Mouse (Mus musculus) G1E (cell line): Measurements from ENCODE around the gene Galnt18. TPM values are rescaled to one million over a fixed set of nuclear protein-coding genes. Genes with fewer than 3 reads are reported as not detected.

Source experiments
- ATAC-seq: 2 replicates; pipeline ENCODE4 v1.8.0; 2016; ENCODE audit warnings: mild to moderate bottlenecking; ENCODE audit not compliant: insufficient number of reproducible peaks, poor library complexity, low FRiP score, severe bottlenecking; ENCODE audit errors: extremely low read depth
- DNase-seq: peaks from one replicate; pipeline ENCODE4 v3.0.0; 2012; ENCODE audit warnings: low spot score
- H3K27me3 ChIP-seq: 2 replicates; pipeline ENCODE4 v1.6.1; 2012; ENCODE audit warnings: mild to moderate bottlenecking, low read length, inconsistent platforms; ENCODE audit not compliant: insufficient read depth
- H3K36me3 ChIP-seq: replicated peaks from 2 replicates; pipeline ENCODE3; 2012; ENCODE audit warnings: mild to moderate bottlenecking, inconsistent platforms
- H3K4me1 ChIP-seq: 2 replicates; pipeline ENCODE4 v1.6.1; 2012; ENCODE audit warnings: low read depth, low read length, inconsistent platforms, mixed read lengths; ENCODE audit not compliant: insufficient read depth
- H3K4me3 ChIP-seq: 2 replicates; pipeline ENCODE4 v1.5.1; 2012; ENCODE audit warnings: low read depth, mild to moderate bottlenecking, inconsistent platforms, low read length, moderate library complexity, mixed read lengths
- H3K9me3 ChIP-seq: replicated peaks from 2 replicates; pipeline ENCODE4 v1.6.1; 2012; ENCODE audit warnings: inconsistent platforms
- CTCF ChIP-seq: IDR thresholded peaks from 2 replicates; pipeline ENCODE4 v1.5.1; 2012; ENCODE audit warnings: low read depth, low read length, inconsistent platforms, mixed read lengths
- GATA1 ChIP-seq: IDR thresholded peaks from 2 replicates; pipeline ENCODE4 v1.6.1; 2012; ENCODE audit warnings: borderline replicate concordance, low read length, inconsistent platforms, mixed read lengths
- GATA2 ChIP-seq: IDR thresholded peaks from 2 replicates; pipeline ENCODE4 v1.6.1; 2012; ENCODE audit warnings: low read depth, low read length, inconsistent platforms, borderline replicate concordance
- POLR2AphosphoS5 ChIP-seq: IDR thresholded peaks from 2 replicates; pipeline ENCODE4 v1.6.1; 2012; ENCODE audit warnings: low read depth, low read length, inconsistent platforms; ENCODE audit not compliant: insufficient replicate concordance
- TAL1 ChIP-seq: conservative IDR thresholded peaks from 2 replicates; pipeline ENCODE4 v1.6.1; 2012; ENCODE audit warnings: low read depth, low read length, inconsistent platforms, mixed read lengths
- polyA plus RNA-seq: library from polyadenylated mRNA; stranded (reverse); fragments of >175 nt; gene quantifications from 2 replicates; pipeline ENCODE4 v1.2.3, GENCODE M21; 2012
- total RNA-seq, 2 experiments: library from RNA; stranded (forward) in 1 of 2; stranded (reverse) in 1 of 2; fragments of 200-1000 nt in 1 of 2; fragments of >200 nt in 1 of 2; fragmentation: Nextera tagmentation in 1 of 2; gene quantifications; 2 replicates each; pipeline ENCODE4 v1.2.3; 2014 to 2017

The Galnt18 gene
- total and polyA plus RNA-seq, 3 experiments = not detected

DNA sequence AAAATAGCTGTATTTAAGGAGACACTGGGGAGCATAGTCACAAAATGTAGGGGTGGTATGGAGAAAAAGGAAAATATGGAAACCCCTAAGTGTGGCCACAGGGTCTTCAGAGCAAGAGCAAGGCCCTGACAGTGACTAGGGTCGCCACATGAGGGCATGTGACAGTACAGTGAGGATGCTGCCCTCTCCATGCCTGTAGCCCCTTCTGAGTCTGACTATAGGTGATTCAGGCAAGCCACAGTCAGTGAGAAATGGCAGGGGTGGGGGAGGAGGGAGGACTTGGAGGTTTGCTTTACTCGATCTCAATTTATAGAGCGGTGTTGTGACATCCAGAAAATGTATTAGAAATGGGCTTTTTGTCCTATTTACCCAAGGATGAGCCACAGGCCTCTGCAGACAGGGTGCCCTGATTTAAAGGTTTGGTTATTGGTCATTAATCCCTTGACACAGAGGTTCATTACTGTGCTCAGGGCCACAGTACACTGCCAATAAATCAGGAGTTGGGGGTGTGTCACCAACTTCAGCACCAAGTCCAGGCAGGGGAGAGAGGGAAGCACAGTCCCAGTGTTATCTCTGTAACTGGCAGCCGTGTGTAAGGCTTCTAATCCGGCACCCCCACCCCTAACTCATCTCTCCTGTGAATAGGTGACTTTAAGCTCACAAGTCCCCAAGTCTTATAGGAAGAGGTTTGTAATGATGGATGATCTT is 287.4 kb downstream of the Galnt18 start:
- H3K27me3 ChIP-seq = no peaks in the 10 kb centered on the region
- DNase-seq (no peak), ATAC-seq (no peak)
- TF ChIP-seq POLR2AphosphoS5 (no peak), CTCF (no peak), GATA1 (no peak), GATA2 (no peak), TAL1 (no peak)
- H3K4me1 ChIP-seq = no peaks in the 10 kb centered on the region
- H3K36me3 ChIP-seq = no peaks in the 10 kb centered on the region
- no peak overlapping the region for H3K4me3 ChIP-seq
- H3K9me3 ChIP-seq = peaks cover 8% of the 10 kb centered on the region

DNA sequence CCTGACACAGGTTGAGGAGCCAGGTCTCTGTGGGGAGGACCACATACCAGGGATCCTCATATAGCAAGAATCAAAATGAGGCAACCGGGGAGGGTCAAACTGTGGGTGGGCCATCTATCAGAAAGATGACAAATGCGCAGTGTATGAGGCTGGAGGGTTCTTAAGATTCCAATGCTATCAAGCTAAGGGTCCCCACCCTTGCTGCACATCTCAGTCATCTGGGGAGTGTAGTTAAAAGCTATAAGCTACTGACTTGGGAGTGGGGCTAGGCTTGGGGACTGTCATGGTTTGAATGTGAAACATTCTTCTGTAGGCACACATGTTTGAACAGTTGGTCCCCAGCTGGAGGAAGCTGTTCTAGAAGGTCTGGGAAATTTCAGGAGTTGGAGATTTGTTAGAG is 288.2 kb downstream of the Galnt18 start:
- no peaks in the 10 kb centered on the region for H3K4me1 ChIP-seq

DNA sequence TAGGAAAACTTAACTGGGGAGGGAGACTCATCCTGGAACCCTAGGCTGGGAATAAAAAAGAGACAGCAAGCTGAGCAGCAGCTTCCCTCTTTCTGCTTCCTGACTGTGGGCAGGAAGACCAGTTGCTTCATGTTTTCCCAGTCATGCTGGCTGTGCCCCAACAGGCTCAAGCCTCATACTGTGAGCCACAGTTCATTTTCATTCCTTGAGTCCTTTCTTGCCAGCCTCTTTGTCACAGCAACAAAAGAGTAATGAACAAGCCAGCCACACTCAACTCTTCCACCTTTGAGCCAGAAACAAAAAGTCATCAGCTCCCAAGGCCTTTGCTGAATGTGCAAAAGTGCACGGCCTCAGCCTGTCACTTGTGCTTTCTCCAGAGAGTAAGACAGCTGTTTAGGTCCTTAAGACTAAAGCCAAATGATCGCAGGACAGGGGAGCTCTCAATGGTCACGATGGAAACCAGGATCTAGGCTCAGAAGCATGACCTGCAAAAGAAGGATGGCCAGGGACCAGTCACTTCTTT is 292.9 kb downstream of the Galnt18 start:
- Histone ChIP-seq H3K9me3 (peaks cover 8% of the 10 kb centered on the region), H3K4me3 (no peak overlapping the region), H3K36me3 (no peaks in the 10 kb centered on the region), H3K4me1 (no peaks in the 10 kb centered on the region), H3K27me3 (no peaks in the 10 kb centered on the region)
- no peak for ATAC-seq
- TF ChIP-seq TAL1 = no peak
- TF ChIP-seq CTCF = no peak
- TF ChIP-seq GATA2 = no peak
- no peak for TF ChIP-seq GATA1
- TF ChIP-seq POLR2AphosphoS5 = no peak
- DNase-seq = no peak

More for the DNA sequence above, 288.2 kb downstream of the Galnt18 start:
- Histone ChIP-seq H3K4me3 (no peak overlapping the region), H3K9me3 (peaks cover 5% of the 10 kb centered on the region), H3K36me3 (no peaks in the 10 kb centered on the region), H3K27me3 (no peaks in the 10 kb centered on the region)
- no peak for ATAC-seq
- no peak for TF ChIP-seq GATA2
- no peak for TF ChIP-seq POLR2AphosphoS5
- no peak for TF ChIP-seq TAL1
- no peak for TF ChIP-seq GATA1
- TF ChIP-seq CTCF = no peak
- DNase-seq = no peak

DNA sequence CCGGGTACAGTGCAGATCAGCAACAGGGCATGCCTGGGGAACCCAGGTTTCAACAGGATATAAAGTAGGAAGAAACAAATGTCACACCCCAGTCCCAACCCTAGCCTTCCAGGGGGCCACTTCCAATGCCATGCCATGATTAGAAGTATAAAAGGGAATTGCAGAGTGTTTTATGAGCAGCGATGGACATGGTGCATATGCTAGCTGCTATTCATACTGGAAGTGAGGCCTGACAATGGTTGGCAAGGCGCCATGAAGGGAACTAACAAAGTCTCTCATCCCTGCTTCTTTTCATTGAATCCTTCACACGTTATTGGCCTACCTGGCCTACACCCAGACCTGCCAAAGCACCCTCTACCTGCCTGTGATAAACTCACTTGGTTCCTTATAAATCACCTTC is 295.9 kb downstream of the Galnt18 start:
- H3K27me3 ChIP-seq = no peaks in the 10 kb centered on the region
- peaks cover 12% of the 10 kb centered on the region; the same call in 1 of the 2 replicates for H3K9me3 ChIP-seq
- no peak for DNase-seq
- no peaks in the 10 kb centered on the region for H3K36me3 ChIP-seq
- no peak overlapping the region for H3K4me3 ChIP-seq
- TF ChIP-seq TAL1 (no peak), GATA1 (no peak), CTCF (no peak), POLR2AphosphoS5 (no peak), GATA2 (no peak)
- H3K4me1 ChIP-seq = no peaks in the 10 kb centered on the region
- no peak for ATAC-seq

DNA sequence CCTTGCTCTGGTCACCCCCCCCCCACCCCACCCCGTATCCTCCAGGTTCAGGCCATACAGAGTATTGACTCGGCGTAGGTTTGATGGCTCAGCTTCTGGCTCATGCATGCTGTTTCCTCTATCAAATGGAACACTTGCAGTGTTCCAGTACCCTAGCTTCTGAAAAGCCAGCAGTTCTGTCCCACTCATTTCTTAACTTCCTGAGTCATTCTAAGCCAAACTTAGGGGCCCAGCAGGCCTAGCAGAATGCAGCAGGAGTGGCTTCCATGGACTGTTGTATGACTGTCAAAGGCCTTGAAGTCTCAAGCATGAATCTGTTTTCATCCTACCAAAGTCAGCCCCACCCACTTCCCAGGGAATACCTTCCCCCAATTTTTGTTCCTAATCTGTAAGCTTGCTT is 296.5 kb downstream of the Galnt18 start:
- ATAC-seq = no peak
- Histone ChIP-seq H3K4me3 (no peak overlapping the region), H3K27me3 (no peaks in the 10 kb centered on the region), H3K36me3 (no peaks in the 10 kb centered on the region), H3K4me1 (no peaks in the 10 kb centered on the region), H3K9me3 (peaks cover 12% of the 10 kb centered on the region; the same call in 1 of the 2 replicates)
- no peak for DNase-seq
- no peak for TF ChIP-seq POLR2AphosphoS5
- TF ChIP-seq TAL1 = no peak
- TF ChIP-seq GATA2 = no peak
- no peak for TF ChIP-seq GATA1
- no peak for TF ChIP-seq CTCF

DNA sequence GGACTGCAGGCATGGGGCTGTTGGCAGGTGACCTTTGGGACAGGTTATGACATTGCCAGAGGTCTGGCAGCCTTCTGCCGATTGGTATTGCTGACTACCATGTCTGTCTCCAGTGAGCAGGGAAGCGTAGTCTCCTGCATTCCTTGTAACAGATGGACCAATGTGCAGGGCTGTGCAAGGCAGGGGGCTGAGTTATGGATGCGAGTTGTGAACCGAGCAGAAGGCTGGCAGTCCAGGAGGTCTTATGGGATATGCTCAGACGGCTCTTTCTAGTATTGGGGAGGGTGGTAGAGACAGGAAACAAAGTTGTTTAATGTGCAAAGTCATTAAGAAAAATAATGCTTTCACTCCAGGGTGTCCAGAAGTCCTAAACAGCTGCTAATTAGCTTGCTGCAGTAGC is 312.1 kb downstream of the Galnt18 start:
- no peak for TF ChIP-seq GATA1
- no peaks in the 10 kb centered on the region for H3K27me3 ChIP-seq

More for the DNA sequence above, 312.1 kb downstream of the Galnt18 start:
- H3K9me3 ChIP-seq = peaks cover 24% of the 10 kb centered on the region
- ATAC-seq = no peak
- no peaks in the 10 kb centered on the region for H3K36me3 ChIP-seq
- H3K4me1 ChIP-seq = no peaks in the 10 kb centered on the region
- no peak overlapping the region for H3K4me3 ChIP-seq
- no peak for DNase-seq
